Mouse (Mus musculus): ENCODE results near the gene Il1b. TPM values are rescaled to one million over a fixed set of nuclear protein-coding genes. Genes with fewer than 3 reads are reported as not detected.

The Il1b gene
- total and polyA plus RNA-seq, 3 experiments: 0.12 to 0.26 TPM; not detected in 1

GRCm38 (mm10) chr2:129414593-129414992, 43.7 kb upstream of the Il1b start:
- DNase-seq (ENCODE audit: low read depth, low spot score): no peak
- H3K27ac ChIP-seq (ENCODE audit: control insufficient read depth, low read depth, low read length): no peak overlapping the region
- H3K9me3 ChIP-seq (replicated peaks; ENCODE audit: insufficient read depth, low read length): no peaks in the 10 kb centered on the region
- no peaks in the 10 kb centered on the region for H3K27me3 ChIP-seq (ENCODE audit: control insufficient read depth in 1 of 2, insufficient read depth in 2 of 2, low read length in 2 of 2)
- no peak overlapping the region for H3K9ac ChIP-seq (ENCODE audit: control insufficient read depth, low read depth, low read length, poor library complexity, severe bottlenecking)
- TF ChIP-seq CHD2 (IDR thresholded peaks at IDR 0.05; ENCODE audit: low read length): no peak
- TF ChIP-seq RAD21 (IDR thresholded peaks at IDR 0.05; ENCODE audit: low read depth, low read length): no peak
- no peak for TF ChIP-seq JUND (IDR thresholded peaks at IDR 0.05; ENCODE audit: low read depth, low read length)
- TF ChIP-seq ZMIZ1 (IDR thresholded peaks at IDR 0.05; ENCODE audit: low read depth, low read length): no peak
- TF ChIP-seq MYC (IDR thresholded peaks at IDR 0.05; ENCODE audit: low read depth, low read length): no peak
- no peak for TF ChIP-seq MEF2A (IDR thresholded peaks at IDR 0.05; ENCODE audit: extremely low read depth, insufficient replicate concordance, low read depth, low read length, poor library complexity, severe bottlenecking)
- TF ChIP-seq SIN3A (IDR thresholded peaks at IDR 0.05; ENCODE audit: low read length): no peak
- no peak for TF ChIP-seq NRF1 (IDR thresholded peaks at IDR 0.05; ENCODE audit: insufficient read depth, low read depth, low read length, poor library complexity, severe bottlenecking)
- no peak for TF ChIP-seq RCOR1 (IDR thresholded peaks at IDR 0.05; ENCODE audit: low read depth, low read length)
- no peak for TF ChIP-seq EP300 (IDR thresholded peaks at IDR 0.05; ENCODE audit: low read depth in 1 of 2, low read length in 2 of 2)
- TF ChIP-seq USF1 (IDR thresholded peaks at IDR 0.05; ENCODE audit: low read depth, low read length): no peak
- no peak for TF ChIP-seq ZC3H11A (IDR thresholded peaks at IDR 0.05; ENCODE audit: low read depth, low read length)
- TF ChIP-seq UBTF (IDR thresholded peaks at IDR 0.05; ENCODE audit: borderline replicate concordance, insufficient read depth, low read depth, low read length): no peak
- no peak for TF ChIP-seq ZKSCAN1 (IDR thresholded peaks at IDR 0.05; ENCODE audit: low read depth, low read length)
- no peak for TF ChIP-seq MAZ (IDR thresholded peaks at IDR 0.05; ENCODE audit: low read depth, low read length)
- no peak for TF ChIP-seq TCF12 (IDR thresholded peaks at IDR 0.05; ENCODE audit: low read depth, low read length)
- TF ChIP-seq POLR2AphosphoS5 (IDR thresholded peaks at IDR 0.05; ENCODE audit: borderline replicate concordance, low read depth, low read length): no peak
- TF ChIP-seq TAL1 (IDR thresholded peaks at IDR 0.05; ENCODE audit: low read length): no peak
- TF ChIP-seq ZNF384 (IDR thresholded peaks at IDR 0.05; ENCODE audit: low read depth, low read length): no peak
- H3K79me2 ChIP-seq (ENCODE audit: control insufficient read depth, insufficient read depth, low read length, poor library complexity): no peaks in the 10 kb centered on the region
- 0 out of 4 replicates have a peak, but pooled peaks cover 0 to 2% of the 10 kb centered on the region in 2 experiments for H3K36me3 ChIP-seq (ENCODE audit: control insufficient read depth in 1 of 2, insufficient read depth in 2 of 2, low read length in 2 of 2)
- peaks cover 0 to 11% of the 10 kb centered on the region in 2 experiments; a peak in 2 of 4 replicates for H3K4me1 ChIP-seq (ENCODE audit: control insufficient read depth in 1 of 2, insufficient read depth in 2 of 2, low read length in 2 of 2)
- no peak overlapping the region for H3K4me3 ChIP-seq (ENCODE audit: control insufficient read depth in 1 of 2, insufficient read depth in 1 of 2, low read depth in 2 of 2, low read length in 2 of 2)

GRCm38 (mm10) chr2:129413488-129413887, 42.5 kb upstream of the Il1b start:
- H3K27me3 ChIP-seq (ENCODE audit: control insufficient read depth in 1 of 2, insufficient read depth in 2 of 2, low read length in 2 of 2): no peaks in the 10 kb centered on the region
- H3K79me2 ChIP-seq (ENCODE audit: control insufficient read depth, insufficient read depth, low read length, poor library complexity): no peaks in the 10 kb centered on the region
- H3K4me3 ChIP-seq (ENCODE audit: control insufficient read depth in 1 of 2, insufficient read depth in 1 of 2, low read depth in 2 of 2, low read length in 2 of 2): no peak overlapping the region
- no peak overlapping the region for H3K27ac ChIP-seq (ENCODE audit: control insufficient read depth, low read depth, low read length)
- peak; percentile 35 for DNase-seq (ENCODE audit: low read depth, low spot score)
- no peak overlapping the region for H3K9ac ChIP-seq (ENCODE audit: control insufficient read depth, low read depth, low read length, poor library complexity, severe bottlenecking)
- H3K4me1 ChIP-seq (ENCODE audit: control insufficient read depth in 1 of 2, insufficient read depth in 2 of 2, low read length in 2 of 2): peaks cover 0 to 11% of the 10 kb centered on the region in 2 experiments; a peak in 2 of 4 replicates
- no peaks in the 10 kb centered on the region for H3K9me3 ChIP-seq (replicated peaks; ENCODE audit: insufficient read depth, low read length)
- TF ChIP-seq ZMIZ1 (IDR thresholded peaks at IDR 0.05; ENCODE audit: low read depth, low read length): no peak
- TF ChIP-seq POLR2A (IDR thresholded peaks at IDR 0.05; ENCODE audit: control insufficient read depth in 1 of 2, insufficient read depth in 1 of 2, low read depth in 1 of 2, low read length in 2 of 2, poor library complexity in 1 of 2): no peak
- TF ChIP-seq EP300 (IDR thresholded peaks at IDR 0.05; ENCODE audit: low read depth in 1 of 2, low read length in 2 of 2): peak in 1 of 2 experiments; percentile 22; a peak in 1 of 4 replicates
- no peak for TF ChIP-seq USF1 (IDR thresholded peaks at IDR 0.05; ENCODE audit: low read depth, low read length)
- TF ChIP-seq ETS1 (IDR thresholded peaks at IDR 0.05; ENCODE audit: low read depth, low read length): peak; percentile 59
- TF ChIP-seq TCF12 (IDR thresholded peaks at IDR 0.05; ENCODE audit: low read depth, low read length): peak; percentile 67
- H3K36me3 ChIP-seq (ENCODE audit: control insufficient read depth in 1 of 2, insufficient read depth in 2 of 2, low read length in 2 of 2): peaks cover 0 to 7% of the 10 kb centered on the region in 2 experiments; a peak in 2 of 4 replicates

Data from MEL (cell line).